Mouse (Mus musculus) stomach, embryonic 14.5 days (tissue): Measurements from ENCODE around the gene Zbtb26. TPM values are rescaled to one million over a fixed set of nuclear protein-coding genes. Genes with fewer than 3 reads are reported as not detected.

Experiments used
- ATAC-seq: fragments of 200-750 bp; cut with Nextera tagmentation; 2 replicates; pipeline ENCODE4 v1.8.0; 2017; ENCODE audit warnings: low read depth, moderate TSS enrichment; ENCODE audit not compliant: insufficient number of reproducible peaks, insufficient read depth, low FRiP score
- H3K27ac ChIP-seq: fragments of 300-500 bp; sonication (generic); 2 replicates; pipeline ENCODE4 v1.5.1; 2014; ENCODE audit warnings: mild to moderate bottlenecking, low read length, moderate library complexity, mixed read lengths
- H3K27me3 ChIP-seq: fragments of 300-500 bp; sonication (generic); 2 replicates; pipeline ENCODE4 v1.6.1; 2014; ENCODE audit warnings: low read length, control low read depth, mixed read lengths; ENCODE audit not compliant: control insufficient read depth, insufficient read depth
- H3K36me3 ChIP-seq: fragments of 300-500 bp; sonication (generic); 2 replicates; pipeline ENCODE4 v1.6.1; 2014; ENCODE audit warnings: mild to moderate bottlenecking, control low read depth, low read length, moderate library complexity, mixed read lengths; ENCODE audit not compliant: control insufficient read depth, insufficient read depth
- H3K4me1 ChIP-seq: fragments of 300-500 bp; sonication (generic); 2 replicates; pipeline ENCODE4 v1.6.1; 2014; ENCODE audit warnings: low read length, control low read depth, mixed read lengths; ENCODE audit not compliant: control insufficient read depth, insufficient read depth
- H3K4me2 ChIP-seq: fragments of 300-500 bp; sonication (generic); replicated peaks from 2 replicates; pipeline ENCODE4 v1.6.1; 2014; ENCODE audit warnings: low read depth, low read length, control low read depth
- H3K4me3 ChIP-seq: fragments of 300-500 bp; sonication (generic); 2 replicates; pipeline ENCODE4 v1.5.1; 2014; ENCODE audit warnings: low read depth, low read length, control low read depth
- H3K9ac ChIP-seq: fragments of 300-500 bp; sonication (generic); replicated peaks from 2 replicates; pipeline ENCODE4 v1.6.1; 2014; ENCODE audit warnings: low read depth, mild to moderate bottlenecking, control low read depth, low read length, moderate library complexity, mixed read lengths
- H3K9me3 ChIP-seq: fragments of 300-500 bp; sonication (generic); 2 replicates; pipeline ENCODE4 v1.6.1; 2016; ENCODE audit warnings: low read depth, low read length, control low read depth; ENCODE audit not compliant: control insufficient read depth
- WGBS: fragments of 180-500 bp; shearing (Covaris S2); extraction: QIAGEN DNeasy Blood & Tissue Kit; methylation state at CpG from one replicate; pipeline ENCODE4 v1.1.7; 2014; 5-methylcytosine and 5-hydroxymethylcytosine counted together
- polyA plus RNA-seq: library from polyadenylated mRNA; unstranded; fragments of >200 nt; fragmentation: Nextera tagmentation; extraction: Ambion mirVana; gene quantifications from 2 replicates; pipeline ENCODE4 v1.2.1, GENCODE M21; 2014

The Zbtb26 gene
- polyA plus RNA-seq, 1 experiment from 2014 or later, result 9.3 TPM

GRCm38 (mm10) chr2:37460707-37461106 lies 17.8 kb upstream of the Zbtb26 start:
- no peak for ATAC-seq
- no peaks in the 10 kb centered on the region for H3K27me3 ChIP-seq
- no peak overlapping the region for H3K4me3 ChIP-seq
- WGBS, result 96% methylated on average over 4 of the region's 4 CpGs
- H3K4me2 ChIP-seq, result no peak overlapping the region
- H3K27ac ChIP-seq, result no peak overlapping the region
- no peak overlapping the region for H3K9ac ChIP-seq
- no peaks in the 10 kb centered on the region for H3K9me3 ChIP-seq
- no peaks in the 10 kb centered on the region for H3K4me1 ChIP-seq
- no peaks in the 10 kb centered on the region for H3K36me3 ChIP-seq

GRCm38 (mm10) chr2:37452376-37452760 lies 9.4 kb upstream of the Zbtb26 start:
- Histone ChIP-seq H3K36me3 (no peaks in the 10 kb centered on the region), H3K9ac (peak overlapping the region; percentile 90), H3K4me1 (peaks cover 6% of the 10 kb centered on the region), H3K4me3 (peak overlapping the region; percentile 83), H3K9me3 (no peaks in the 10 kb centered on the region), H3K4me2 (peak overlapping the region; percentile 84), H3K27ac (peak overlapping the region; percentile 86), H3K27me3 (no peaks in the 10 kb centered on the region)
- ATAC-seq, result peak; percentile 91
- under 1% methylated on average over 22 of the region's 24 CpGs for WGBS

- no peaks in the 10 kb centered on the region for H3K36me3 ChIP-seq
- H3K4me2 ChIP-seq, result peak overlapping the region; percentile 84
- H3K4me3 ChIP-seq, result peak overlapping the region; percentile 83
- H3K4me1 ChIP-seq, result peaks cover 6% of the 10 kb centered on the region
- H3K9me3 ChIP-seq, result no peaks in the 10 kb centered on the region
- WGBS, result 8% methylated on average over 43 of the region's 44 CpGs
- H3K27me3 ChIP-seq, result no peaks in the 10 kb centered on the region
- H3K9ac ChIP-seq, result peak overlapping the region; percentile 90
- peak overlapping the region; percentile 86 for H3K27ac ChIP-seq
- peak; percentile 98 for ATAC-seq
Observed at GRCm38 (mm10) chr2:37451667-37452375, 8.9 kb upstream of the Zbtb26 start.

GRCm38 (mm10) chr2:37431609-37432008 lies 11.3 kb downstream of the Zbtb26 start:
- Histone ChIP-seq H3K9me3 (no peaks in the 10 kb centered on the region), H3K27ac (peak overlapping the region; percentile 94), H3K36me3 (peaks cover 5% of the 10 kb centered on the region), H3K9ac (peak overlapping the region; percentile 78), H3K27me3 (no peaks in the 10 kb centered on the region), H3K4me1 (peaks cover 5% of the 10 kb centered on the region), H3K4me3 (peak overlapping the region; percentile 89), H3K4me2 (peak overlapping the region; percentile 74)
- ATAC-seq, result no peak
- WGBS, result 32% methylated on average over 7 of the region's 7 CpGs

- H3K9me3 ChIP-seq, result no peaks in the 10 kb centered on the region
- H3K27me3 ChIP-seq, result no peaks in the 10 kb centered on the region
- WGBS, result under 1% methylated on average over 38 of the region's 38 CpGs
- H3K9ac ChIP-seq, result peak overlapping the region; percentile 78
- H3K4me3 ChIP-seq, result peak overlapping the region; percentile 89
- H3K27ac ChIP-seq, result peak overlapping the region; percentile 94
- H3K36me3 ChIP-seq, result peaks cover 5% of the 10 kb centered on the region
- peaks cover 5% of the 10 kb centered on the region for H3K4me1 ChIP-seq
- peak; percentile 94 for ATAC-seq
- H3K4me2 ChIP-seq, result peak overlapping the region; percentile 74
Observed at GRCm38 (mm10) chr2:37430593-37431464, 12.1 kb downstream of the Zbtb26 start.

GRCm38 (mm10) chr2:37423671-37424070 lies 19.3 kb downstream of the Zbtb26 start:
- Histone ChIP-seq H3K9me3 (no peaks in the 10 kb centered on the region), H3K4me2 (no peak overlapping the region), H3K4me3 (no peak overlapping the region), H3K27me3 (no peaks in the 10 kb centered on the region), H3K4me1 (no peaks in the 10 kb centered on the region), H3K36me3 (peaks cover 5% of the 10 kb centered on the region; the same call in 1 of the 2 replicates), H3K27ac (no peak overlapping the region), H3K9ac (no peak overlapping the region)
- WGBS, result 67% methylated on average over 3 of the region's 3 CpGs
- no peak for ATAC-seq

- Histone ChIP-seq H3K27ac (peak within 1 kb of the TSS; percentile 92), H3K4me1 (no peaks in the 10 kb centered on the region), H3K4me2 (peak within 1 kb of the TSS; percentile 70), H3K27me3 (no peaks in the 10 kb centered on the region), H3K4me3 (peak within 1 kb of the TSS; percentile 92), H3K9ac (peak within 1 kb of the TSS; percentile 98), H3K9me3 (no peaks in the 10 kb centered on the region), H3K36me3 (peaks cover under 1% of the 10 kb centered on the region; the same call in 1 of the 2 replicates)
- peak; percentile 99 for ATAC-seq
- under 1% methylated on average over 74 of the region's 75 CpGs for WGBS
Observed at GRCm38 (mm10) chr2:37422306-37423304, 20.3 kb downstream of the Zbtb26 start, which contains the start of gene Rc3h2. Rc3h2 (minus strand) TSS chr2:37422903.
